Mouse (Mus musculus): ENCODE measurements around the gene Tmem161b.
A peak's percentile ranks its signal among the peaks of the same experiment; 100 is the strongest.
"Not testable (repeated sequence)": the region's sequence is repeated elsewhere in the genome, so short reads cannot be mapped to it uniquely, and the experiment has no call there.

Tmem161b gene

GRCm38 (mm10) chr13:84221820-84222681 lies at the start of gene Tmem161b:
Tmem161b (plus strand) TSS chr13:84222296.
- DNase-seq (ENCODE audit: low spot score in 2 of 2): peak; percentile 86 to 88

GRCm38 (mm10) chr13:84185835-84186234 lies 36.3 kb upstream of the Tmem161b start:
- DNase-seq (ENCODE audit: low spot score in 2 of 2): not testable (repeated sequence)

GRCm38 (mm10) chr13:84192723-84193122 lies 29.4 kb upstream of the Tmem161b start:
- no peak for DNase-seq (ENCODE audit: low spot score in 2 of 2)

GRCm38 (mm10) chr13:84222682-84222992 lies 541 bp downstream of the Tmem161b start:
- DNase-seq (ENCODE audit: low spot score in 2 of 2): no peak

DNA sequence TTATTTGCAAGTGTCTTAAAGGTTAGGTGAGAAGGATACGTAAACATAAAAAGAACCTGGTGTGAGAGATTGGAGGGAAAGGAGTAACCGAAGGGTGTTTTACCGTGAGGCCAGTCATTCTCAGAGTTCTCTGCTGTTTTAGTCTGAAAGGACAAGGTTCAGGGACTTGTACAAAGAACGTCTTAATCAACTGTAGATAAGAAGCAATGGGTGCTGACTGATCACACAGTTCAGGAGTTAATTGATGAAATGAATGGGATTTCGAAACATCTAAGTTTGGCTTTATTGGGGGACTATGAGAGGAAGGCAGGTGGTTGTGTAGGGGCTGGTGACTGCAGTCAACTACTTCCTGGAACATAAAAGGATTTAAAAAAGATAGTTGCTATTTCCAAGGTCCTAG lies 922 bp downstream of the Tmem161b start:
- DNase-seq (ENCODE audit: low spot score in 2 of 2): no peak

DNA sequence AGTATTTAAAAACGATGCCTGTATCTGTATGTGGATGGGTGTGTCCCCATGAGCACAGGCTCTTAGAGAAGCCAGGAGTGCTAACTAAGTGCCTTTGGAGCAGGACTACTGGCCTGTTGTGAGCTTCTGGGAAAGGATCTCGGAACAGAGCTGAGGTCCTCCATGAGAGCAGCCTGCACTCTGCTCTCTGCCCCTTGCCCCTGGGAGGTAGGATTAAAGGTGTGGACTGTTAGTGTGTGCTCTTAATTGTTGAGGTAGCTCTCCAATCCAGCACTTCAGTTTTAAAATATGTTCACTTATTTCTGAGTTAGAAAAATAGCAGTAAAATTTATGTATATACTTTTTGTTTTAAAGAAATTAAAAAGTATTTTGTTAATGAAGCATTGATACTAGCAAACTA lies 11.9 kb downstream of the Tmem161b start:
- no peak for DNase-seq (ENCODE audit: low spot score in 2 of 2)

DNA sequence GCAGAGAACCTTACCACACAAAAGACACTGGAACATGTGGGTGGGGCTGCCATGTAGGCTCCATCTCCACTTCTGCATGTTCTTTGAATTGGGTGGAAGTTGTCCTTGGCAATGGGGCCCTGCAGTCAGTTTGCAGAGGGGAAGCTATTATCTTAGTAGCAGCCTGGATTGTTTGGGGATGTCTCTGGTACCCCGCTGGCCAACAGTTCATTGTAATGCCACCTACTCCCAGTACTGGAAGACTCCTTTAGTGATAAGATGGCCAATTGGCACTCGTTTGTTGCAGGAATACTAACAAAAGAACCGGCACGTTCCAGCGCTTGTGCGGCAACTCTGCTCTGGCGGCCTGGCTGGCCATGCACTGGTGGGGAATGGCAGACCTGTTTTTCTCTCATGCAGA lies 14.7 kb downstream of the Tmem161b start:
- DNase-seq (ENCODE audit: low spot score in 2 of 2): no peak

- no peak for DNase-seq (ENCODE audit: low spot score in 2 of 2)
Measured at GRCm38 (mm10) chr13:84238184-84238583, 16.1 kb downstream of the Tmem161b start.

DNA sequence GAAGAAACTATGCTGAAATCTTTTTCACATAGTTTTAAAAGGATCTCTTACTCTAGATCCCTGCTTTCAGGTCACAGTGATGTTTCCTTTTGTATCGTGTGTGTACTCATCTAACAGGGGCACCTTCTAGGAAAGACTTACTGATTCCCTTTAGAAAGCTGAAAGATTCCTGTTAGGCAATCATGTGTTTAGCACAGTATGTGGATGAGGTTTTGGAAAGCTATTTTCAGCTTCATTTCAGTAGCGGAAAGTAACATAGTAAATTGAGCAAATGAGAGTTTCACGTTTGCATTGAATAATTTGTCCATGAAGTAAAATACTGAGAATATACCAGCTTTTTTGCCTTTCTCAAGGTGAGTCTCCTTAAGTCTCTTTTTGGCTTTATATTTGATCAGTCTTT lies 26.0 kb downstream of the Tmem161b start:
- DNase-seq (ENCODE audit: low spot score in 2 of 2): no peak

- DNase-seq (ENCODE audit: low spot score in 2 of 2): no peak
Measured at GRCm38 (mm10) chr13:84251295-84251694, 29.2 kb downstream of the Tmem161b start.

GRCm38 (mm10) chr13:84255047-84255446 lies 33.0 kb downstream of the Tmem161b start:
- DNase-seq (ENCODE audit: low spot score in 2 of 2): no peak

DNA sequence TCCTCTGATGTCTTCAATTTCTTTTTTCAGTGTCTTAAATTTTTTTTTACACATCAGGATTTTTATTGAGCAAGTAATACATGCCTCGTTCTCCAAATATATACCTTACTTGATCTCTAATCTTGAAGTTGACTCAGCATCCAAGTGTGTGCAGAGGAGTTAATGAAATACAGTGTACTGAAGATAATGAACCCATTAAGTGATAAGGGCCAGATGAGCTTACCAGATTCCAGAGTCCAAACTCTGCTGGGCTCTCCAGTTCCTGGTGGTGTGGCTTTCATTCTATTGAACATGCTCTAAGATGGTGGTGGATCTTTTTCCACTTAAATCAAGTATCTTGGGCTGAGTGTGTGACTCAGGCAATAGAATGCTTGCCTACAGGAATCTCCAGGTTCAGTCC lies 42.3 kb downstream of the Tmem161b start:
- not testable (repeated sequence) for DNase-seq (ENCODE audit: low spot score in 2 of 2)

- DNase-seq (ENCODE audit: low spot score in 2 of 2): no peak
Measured at GRCm38 (mm10) chr13:84276246-84276645, 54.1 kb downstream of the Tmem161b start.

DNA sequence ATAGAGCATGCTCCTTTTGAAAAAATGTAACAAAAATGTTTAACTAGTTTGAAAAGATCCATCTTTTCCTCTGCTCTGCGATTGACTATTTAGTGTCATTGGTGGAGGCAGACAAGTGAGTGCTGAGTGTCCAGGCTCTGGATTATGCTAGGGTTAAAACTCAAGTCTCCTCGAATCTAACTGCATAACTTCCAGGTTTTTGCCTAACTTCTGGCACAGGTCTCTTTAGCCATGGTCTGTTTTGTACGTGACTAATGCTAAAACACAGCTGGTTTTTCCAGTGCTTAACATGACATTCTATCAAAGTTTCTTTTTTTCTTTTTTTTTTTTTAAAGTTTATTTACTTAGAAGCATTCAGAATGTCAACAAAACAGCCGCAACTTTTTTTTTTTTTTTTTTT lies 58.3 kb downstream of the Tmem161b start:
- DNase-seq (ENCODE audit: low spot score in 2 of 2): no peak

GRCm38 (mm10) chr13:84282966-84283365 lies 60.9 kb downstream of the Tmem161b start:
- DNase-seq (ENCODE audit: low spot score in 2 of 2): no peak

- DNase-seq (ENCODE audit: low spot score in 2 of 2): no peak
Measured at GRCm38 (mm10) chr13:84284764-84285558, 62.9 kb downstream of the Tmem161b start.

DNA sequence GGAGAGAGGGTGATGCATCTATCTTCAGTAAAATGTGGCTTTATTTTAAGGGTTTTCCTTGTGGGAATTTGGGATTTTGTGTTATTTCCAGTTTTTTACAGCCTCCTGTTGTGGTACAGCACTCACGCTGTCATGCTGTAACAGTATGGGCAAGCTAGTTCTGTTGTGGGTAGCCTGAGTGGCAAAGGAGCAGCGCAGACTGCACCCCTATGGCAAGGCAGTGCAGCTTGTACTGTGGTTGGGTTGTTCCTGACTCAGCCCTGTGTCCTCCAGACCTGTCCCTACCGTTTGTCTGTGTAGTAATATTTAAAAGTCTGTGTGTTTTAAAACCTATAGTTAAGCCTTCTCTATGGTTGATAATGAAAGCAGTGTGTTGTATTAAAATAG lies 63.5 kb downstream of the Tmem161b start:
- DNase-seq (ENCODE audit: low spot score in 2 of 2): no peak

DNA sequence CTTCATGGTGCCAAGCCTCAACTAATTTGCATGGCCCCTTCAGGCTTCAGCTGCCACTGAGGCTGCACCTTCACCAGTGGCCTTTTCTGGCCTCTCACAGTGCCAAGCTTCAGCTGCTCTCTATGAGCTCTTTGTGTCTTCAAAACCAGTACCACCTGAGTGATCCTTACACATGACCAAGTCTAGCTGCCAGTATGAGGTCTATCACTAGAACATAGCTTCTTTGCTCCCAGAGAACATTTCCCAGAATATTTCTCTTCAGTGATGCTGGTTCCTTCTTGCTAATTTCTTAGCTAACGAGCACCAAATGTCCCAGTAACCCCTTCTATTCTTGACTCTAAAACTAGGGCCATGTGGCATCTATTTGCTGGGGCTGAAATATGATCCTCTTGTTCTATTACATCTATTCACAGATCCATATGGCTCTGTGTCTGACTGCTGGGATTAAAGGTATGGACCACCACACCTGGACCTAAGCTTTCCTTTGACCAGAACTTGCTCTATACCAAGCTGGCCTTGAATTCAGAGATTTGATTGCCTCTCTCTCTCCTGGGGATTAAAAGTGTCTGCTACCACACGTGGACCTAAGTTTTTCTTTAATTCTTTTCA lies 77.5 kb downstream of the Tmem161b start:
- DNase-seq (ENCODE audit: low spot score in 2 of 2): no peak

DNA sequence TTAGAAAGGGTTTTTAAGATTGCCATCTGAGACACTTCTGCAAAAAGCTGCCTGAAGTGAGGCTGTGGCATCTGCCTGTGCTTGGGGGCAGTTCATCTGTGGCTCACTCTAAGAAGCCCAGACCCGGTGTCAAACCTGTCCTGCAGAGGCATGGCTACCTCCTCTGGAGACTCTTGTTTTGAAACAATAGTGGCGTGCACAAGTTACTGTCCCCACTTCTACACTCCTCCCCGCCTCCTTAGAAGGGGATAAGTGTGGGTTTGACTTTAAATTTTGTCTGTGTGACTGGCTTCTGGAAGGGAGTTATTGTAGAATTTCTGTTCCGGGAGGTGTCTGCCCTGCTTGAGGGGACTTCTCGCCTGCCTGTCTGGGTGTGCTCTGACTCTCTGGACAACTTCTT lies 121.2 kb downstream of the Tmem161b start:
- DNase-seq (ENCODE audit: low spot score in 2 of 2): no peak

DNA sequence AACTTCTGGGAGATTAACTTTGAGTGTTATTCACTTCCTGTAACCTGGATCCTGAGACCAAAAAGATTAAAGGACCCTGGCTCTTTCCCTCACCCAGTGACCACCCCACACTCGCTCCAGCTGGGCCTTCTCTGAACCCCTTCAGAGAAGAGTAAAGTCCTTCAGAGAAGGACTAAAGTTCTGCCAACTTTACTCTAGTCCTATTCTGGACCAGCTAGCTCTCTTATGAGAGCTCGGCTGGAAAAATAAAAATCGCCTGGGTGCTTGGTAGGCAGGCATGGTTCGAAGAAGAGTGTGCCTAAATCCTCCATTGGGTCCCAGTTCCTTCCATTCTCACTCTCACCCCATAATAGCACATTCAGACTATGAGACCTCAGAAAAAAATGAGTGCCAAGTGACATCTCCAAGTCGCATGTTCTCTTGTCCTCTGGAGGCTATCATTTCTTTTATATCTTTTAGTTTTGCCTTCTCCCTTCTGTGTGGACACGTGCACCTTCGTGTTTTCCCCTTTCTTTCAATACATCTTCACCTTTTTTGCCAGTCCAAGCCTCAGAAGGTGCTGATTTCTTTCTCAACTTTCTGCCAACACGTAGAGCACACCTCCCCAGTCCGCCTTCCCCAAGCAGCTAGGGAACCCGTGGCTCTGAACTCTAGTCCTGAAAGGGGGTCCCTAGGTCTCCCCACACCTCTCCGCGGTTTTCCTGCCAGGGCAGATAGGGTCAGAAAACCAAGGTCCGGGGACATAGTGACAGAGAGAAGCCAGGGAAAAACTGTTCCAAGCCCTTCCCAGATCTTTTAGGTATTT lies 121.8 kb downstream of the Tmem161b start:
- peak in 1 of 2 experiments; percentile 17 for DNase-seq (ENCODE audit: low spot score in 2 of 2)

DNA sequence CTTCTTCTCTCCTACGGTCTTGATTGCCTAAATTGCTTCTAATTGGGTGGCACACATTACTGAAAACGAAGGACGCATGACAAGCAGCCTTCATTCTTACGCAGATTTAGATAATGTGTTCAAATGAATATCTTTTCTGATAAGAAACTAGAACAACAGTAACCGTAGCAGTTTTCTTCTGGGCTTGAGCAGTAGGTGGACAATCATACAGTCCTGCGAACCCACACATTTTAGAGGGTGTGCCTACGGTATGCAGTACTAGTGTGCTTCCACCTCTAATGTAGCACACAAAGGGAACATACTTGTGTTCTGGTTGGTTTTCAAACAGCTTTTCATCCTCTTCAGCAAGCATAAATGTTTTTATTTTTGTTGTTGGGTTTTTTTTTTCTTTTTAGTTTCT lies 122.6 kb downstream of the Tmem161b start:
- DNase-seq (ENCODE audit: low spot score in 2 of 2): peak in 1 of 2 experiments; percentile 32

GRCm38 (mm10) chr13:84345114-84345513 lies 123.0 kb downstream of the Tmem161b start:
- DNase-seq (ENCODE audit: low spot score in 2 of 2): peak in 1 of 2 experiments; percentile 32
